Mouse (Mus musculus) right cerebral cortex, adult 18-20 months (tissue): ENCODE measurements around the gene Grin2a.
A peak's percentile ranks its signal among the peaks of the same experiment; 100 is the strongest.
"Not testable (repeated sequence)": the region's sequence is repeated elsewhere in the genome, so short reads cannot be mapped to it uniquely, and the experiment has no call there.

Source experiments
- DNase-seq: peaks from one replicate; pipeline ENCODE4 v3.0.0; 2022; ENCODE audit warnings: mixed read lengths

Grin2a gene

GRCm38 (mm10) chr16:9612596-9612995, 382.8 kb downstream of the Grin2a start:
- not testable (repeated sequence) for DNase-seq

- no peak for DNase-seq
Measured at GRCm38 (mm10) chr16:9607432-9607831, 387.9 kb downstream of the Grin2a start.

GRCm38 (mm10) chr16:9603983-9604382, 391.4 kb downstream of the Grin2a start:
- no peak for DNase-seq

- DNase-seq, result peak; percentile 36
Measured at GRCm38 (mm10) chr16:9602579-9602978, 392.8 kb downstream of the Grin2a start.

GRCm38 (mm10) chr16:9589176-9589575, 406.2 kb downstream of the Grin2a start:
- peak; percentile 51 for DNase-seq

- no peak for DNase-seq
Measured at GRCm38 (mm10) chr16:9588431-9588830, 406.9 kb downstream of the Grin2a start.

- DNase-seq, result no peak
Measured at GRCm38 (mm10) chr16:9583981-9584380, 411.4 kb downstream of the Grin2a start.

- no peak for DNase-seq
Measured at GRCm38 (mm10) chr16:9571793-9572192, 423.6 kb downstream of the Grin2a start.

- DNase-seq, result no peak
Measured at GRCm38 (mm10) chr16:9567286-9567685, 428.1 kb downstream of the Grin2a start.

GRCm38 (mm10) chr16:9561816-9562215, 433.5 kb downstream of the Grin2a start:
- no peak for DNase-seq

GRCm38 (mm10) chr16:9535196-9535595, 460.2 kb downstream of the Grin2a start:
- DNase-seq, result no peak

GRCm38 (mm10) chr16:9533564-9534332, 461.6 kb downstream of the Grin2a start:
- no peak for DNase-seq

- DNase-seq, result no peak
Measured at GRCm38 (mm10) chr16:9532843-9533532, 462.4 kb downstream of the Grin2a start.

- no peak for DNase-seq
Measured at GRCm38 (mm10) chr16:9527214-9527613, 468.1 kb downstream of the Grin2a start.

GRCm38 (mm10) chr16:9523314-9523713, 472.0 kb downstream of the Grin2a start:
- DNase-seq, result no peak
